20 mouse cellular contexts compared by ENCODE assay signal in the genomic region with DNA sequence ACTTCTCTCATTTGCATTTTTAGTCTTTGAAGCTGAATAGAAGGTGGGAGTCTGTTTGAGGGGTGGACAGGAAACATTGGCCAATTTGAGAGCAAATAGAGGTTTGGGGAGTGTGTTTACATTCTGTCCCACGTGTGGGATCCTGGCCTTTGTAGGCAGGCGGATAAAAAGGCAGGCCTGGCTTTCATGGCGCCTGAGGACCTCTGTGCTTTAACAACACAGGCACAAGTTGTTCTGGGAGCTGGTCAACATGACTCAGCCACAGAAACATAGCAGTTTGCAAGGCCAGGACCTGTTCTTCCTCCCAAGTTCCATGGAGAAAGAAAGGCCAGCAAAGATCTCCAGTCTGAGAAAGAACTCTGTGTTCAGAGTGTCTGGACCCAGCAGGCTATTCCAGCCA.
A peak's percentile ranks its signal among the peaks of the same experiment; 100 is the strongest.
DNase-seq lines count a peak whose midpoint lies in the region; ATAC-seq lines count a peak whose summit lies in the region.
"Had no signal": no experiment of that assay in that cellular context is flagged by ENCODE, and none has a peak within 500 bp of the region (broad histone marks: within the 10 kb centered on the region; RNA-seq: fewer than 3 reads in every experiment).

No protein-coding gene starts in this region.

- H3K4me1 ChIP-seq in lung, embryonic 16.5 days (replicated peaks; ENCODE audit: control insufficient read depth, insufficient read depth, low read length): 0 out of 2 replicates have a peak, but pooled peaks cover 6% of the 10 kb centered on the region
- no peaks in the 10 kb centered on the region for H3K4me1 ChIP-seq in liver, embryonic 15.5 days (replicated peaks)
- no peaks in the 10 kb centered on the region for H3K4me1 ChIP-seq in stomach, embryonic 16.5 days (ENCODE audit: control insufficient read depth, insufficient read depth, low read length)
- H3K4me1 ChIP-seq: embryonic facial prominence, embryonic 15.5 days; limb, embryonic 13.5 days; stomach, embryonic 15.5 days had no signal

- H3K9ac ChIP-seq in lung, embryonic 16.5 days (ENCODE audit: low read length): no peak overlapping the region
- no peak overlapping the region for H3K9ac ChIP-seq in liver, embryonic 15.5 days
- H3K9ac ChIP-seq in stomach, embryonic 16.5 days (ENCODE audit: low read length): no peak overlapping the region
- H3K9ac ChIP-seq: embryonic facial prominence, embryonic 15.5 days; hindbrain, embryonic 14.5 days; limb, embryonic 13.5 days; stomach, embryonic 15.5 days had no signal

- DNase-seq in adrenal gland, adult (ENCODE audit: inconsistent age in 2 of 2, low spot score in 1 of 2): peak; percentile 47 to 63
- no peak for DNase-seq in adrenal gland, postnatal 4 days (ENCODE audit: low spot score in 2 of 2)
- DNase-seq in lung, postnatal 4 days: no peak
- no peak for DNase-seq in kidney, postnatal 10 days
- DNase-seq: adrenal gland, postnatal 25 days; cerebellum, adult 11-12 months; cerebellum, postnatal 14 days; heart, postnatal 36 days; kidney, adult 9 months; thymus, postnatal 14 days had no signal

- no peak for ATAC-seq in lung, embryonic 16.5 days (ENCODE audit: low read depth)
- ATAC-seq in liver, embryonic 15.5 days (ENCODE audit: insufficient read depth): peak; percentile 48; the same call in 1 of the 2 replicates
- ATAC-seq in stomach, embryonic 16.5 days (ENCODE audit: insufficient read depth, low FRiP score): no peak
- no peak for ATAC-seq in frontal cortex, adult (ENCODE audit: low TSS enrichment)
- ATAC-seq: forebrain, embryonic 16.5 days had no signal

- H3K27ac ChIP-seq in lung, embryonic 16.5 days (ENCODE audit: low read length): 0 out of 2 replicates have a peak overlapping the region, but pooled peaks have one; percentile 5
- no peak overlapping the region for H3K27ac ChIP-seq in liver, embryonic 15.5 days (replicated peaks)
- 0 out of 2 replicates have a peak overlapping the region, but pooled peaks have one; percentile 25 for H3K27ac ChIP-seq in stomach, embryonic 16.5 days (ENCODE audit: low read length)
- H3K27ac ChIP-seq: embryonic facial prominence, embryonic 15.5 days; hindbrain, embryonic 14.5 days; limb, embryonic 13.5 days; stomach, embryonic 15.5 days had no signal

- no peak overlapping the region for H3K4me2 ChIP-seq in lung, embryonic 16.5 days (ENCODE audit: low read depth, low read length)
- H3K4me2 ChIP-seq in liver, embryonic 15.5 days: no peak overlapping the region
- H3K4me2 ChIP-seq in stomach, embryonic 16.5 days (ENCODE audit: low read depth, low read length): no peak overlapping the region
- H3K4me2 ChIP-seq: embryonic facial prominence, embryonic 15.5 days; hindbrain, embryonic 14.5 days; limb, embryonic 13.5 days; midbrain, embryonic 11.5 days; stomach, embryonic 15.5 days had no signal

- no peaks in the 10 kb centered on the region for H3K27me3 ChIP-seq in lung, embryonic 16.5 days (ENCODE audit: control insufficient read depth, insufficient read depth, low read depth, low read length)
- H3K27me3 ChIP-seq in liver, embryonic 15.5 days: no peaks in the 10 kb centered on the region
- no peaks in the 10 kb centered on the region for H3K27me3 ChIP-seq in stomach, embryonic 16.5 days (ENCODE audit: control insufficient read depth, insufficient read depth, low read length)
- H3K27me3 ChIP-seq: embryonic facial prominence, embryonic 15.5 days; limb, embryonic 13.5 days; stomach, embryonic 15.5 days had no signal

- 18% methylated on average over 3 of the region's 3 CpGs for WGBS in lung, embryonic 16.5 days
- 41% methylated on average over 3 of the region's 3 CpGs for WGBS in liver, embryonic 15.5 days (ENCODE audit: insufficient replicate concordance)
- 32% methylated on average over 3 of the region's 3 CpGs for WGBS in stomach, embryonic 16.5 days

- H3K36me3 ChIP-seq in lung, embryonic 16.5 days (ENCODE audit: control insufficient read depth, insufficient read depth, low read length): no peaks in the 10 kb centered on the region
- no peaks in the 10 kb centered on the region for H3K36me3 ChIP-seq in liver, embryonic 15.5 days (replicated peaks)
- no peaks in the 10 kb centered on the region for H3K36me3 ChIP-seq in stomach, embryonic 16.5 days (ENCODE audit: control insufficient read depth, insufficient read depth, low read length)
- H3K36me3 ChIP-seq: embryonic facial prominence, embryonic 15.5 days; limb, embryonic 13.5 days; stomach, embryonic 15.5 days had no signal

- H3K9me3 ChIP-seq in lung, embryonic 16.5 days (ENCODE audit: control insufficient read depth, low read length): no peaks in the 10 kb centered on the region
- no peaks in the 10 kb centered on the region for H3K9me3 ChIP-seq in liver, embryonic 15.5 days (replicated peaks)
- H3K9me3 ChIP-seq in stomach, embryonic 16.5 days (replicated peaks; ENCODE audit: control insufficient read depth, low read length): no peaks in the 10 kb centered on the region
- H3K9me3 ChIP-seq: embryonic facial prominence, embryonic 15.5 days; limb, embryonic 13.5 days; stomach, embryonic 15.5 days had no signal

- H3K4me3 ChIP-seq in lung, embryonic 16.5 days (ENCODE audit: low read length): no peak overlapping the region
- no peak overlapping the region for H3K4me3 ChIP-seq in liver, embryonic 15.5 days (replicated peaks)
- H3K4me3 ChIP-seq in stomach, embryonic 16.5 days (replicated peaks; ENCODE audit: low read length): no peak overlapping the region
- H3K4me3 ChIP-seq: embryonic facial prominence, embryonic 15.5 days; limb, embryonic 13.5 days; stomach, embryonic 15.5 days had no signal

Comparison
In these comparisons a context has a peak if more than half of its experiments do, and no peak if none do; other contexts are left out.
1. DNase-seq: peak in adrenal gland, adult (2 of 2); none in adrenal gland, postnatal 4 days (0 of 2), lung, postnatal 4 days (0 of 2) and kidney, postnatal 10 days (single experiment).